Mouse (Mus musculus) liver, embryonic 14.5 days (tissue): Measurements from ENCODE around the gene Nelfa.
"Not testable (repeated sequence)": the region's sequence is repeated elsewhere in the genome, so short reads cannot be mapped to it uniquely, and the experiment has no call there.

Experiments used
- CTCF ChIP-seq: IDR thresholded peaks from 2 replicates; pipeline ENCODE4 v1.5.1; 2016; ENCODE audit warnings: antibody characterized with exemption, low read depth, control low read depth
- EP300 ChIP-seq: IDR thresholded peaks from 2 replicates; pipeline ENCODE4 v1.6.1; 2016; ENCODE audit warnings: antibody characterized with exemption, low read depth

- not testable (repeated sequence) for TF ChIP-seq CTCF, EP300
These were observed 21.2 kb downstream of the Nelfa start for GRCm38 (mm10) chr5:33915031-33915430.
